Mouse (Mus musculus) CH12.LX (cell line): ENCODE data around the gene Pccb. TPM values are rescaled to one million over a fixed set of nuclear protein-coding genes. Genes with fewer than 3 reads are reported as not detected.

Experiments
- DNase-seq: peaks from one replicate; pipeline ENCODE4 v3.0.0-alpha.2; 2013; ENCODE audit errors: extremely low read depth
- H3K27ac ChIP-seq: 2 replicates; pipeline ENCODE4 v1.5.1; 2012; ENCODE audit warnings: low read depth, mild to moderate bottlenecking, control low read depth, moderate library complexity; ENCODE audit not compliant: insufficient read depth
- H3K27me3 ChIP-seq: replicated peaks from 2 replicates; pipeline ENCODE3; 2012; ENCODE audit warnings: inconsistent platforms
- H3K36me3 ChIP-seq, 2 experiments: replicated peaks in 1 of 2; 2 replicates each; pipeline versions ENCODE3 to v1.6.1; 2012; ENCODE audit warnings: inconsistent platforms in 1 of 2, low read length in 1 of 2, mild to moderate bottlenecking in 1 of 2, mixed read lengths in 1 of 2, moderate library complexity in 1 of 2; ENCODE audit not compliant: control insufficient read depth in 1 of 2, insufficient read depth in 1 of 2
- H3K4me1 ChIP-seq, 2 experiments: 2 replicates each; pipeline ENCODE4 v1.6.1; 2012; ENCODE audit warnings: inconsistent platforms in 1 of 2, moderate library complexity in 1 of 2; ENCODE audit not compliant: insufficient read depth in 2 of 2, control insufficient read depth in 1 of 2
- H3K4me2 ChIP-seq: 2 replicates; pipeline ENCODE4 v1.6.1; 2012; ENCODE audit warnings: low read depth, mild to moderate bottlenecking, control low read depth; ENCODE audit not compliant: poor library complexity, insufficient read depth, severe bottlenecking
- H3K4me3 ChIP-seq, 3 experiments: fragments of 150-350 bp in 1 of 3; sonication (generic) in 1 of 3; replicated peaks in 1 of 3; 2 replicates each; pipeline versions ENCODE3 to v1.5.1; 2011 to 2012; ENCODE audit warnings: low read depth in 2 of 3, low read length in 2 of 3, mild to moderate bottlenecking in 2 of 3, moderate library complexity in 2 of 3, control low read depth in 1 of 3, improper control_type of control experiment in 1 of 3, inconsistent platforms in 1 of 3, mixed read lengths in 1 of 3; ENCODE audit not compliant: poor library complexity in 1 of 3
- H3K79me2 ChIP-seq: replicated peaks from 2 replicates; pipeline ENCODE4 v1.6.1; 2012; ENCODE audit warnings: mild to moderate bottlenecking, moderate library complexity; ENCODE audit not compliant: control insufficient read depth, poor library complexity, insufficient read depth, severe bottlenecking; ENCODE audit errors: extremely low read depth
- H3K9ac ChIP-seq: 2 replicates; pipeline ENCODE4 v1.6.1; 2012; ENCODE audit warnings: low read depth, mild to moderate bottlenecking, control low read depth, moderate library complexity; ENCODE audit not compliant: insufficient read depth
- H3K9me3 ChIP-seq: replicated peaks from 2 replicates; pipeline ENCODE3; 2012; ENCODE audit warnings: low read length, inconsistent platforms, mixed read lengths
- CHD1 ChIP-seq: IDR thresholded peaks from 2 replicates; pipeline ENCODE4 v1.6.1; 2012; ENCODE audit warnings: low read depth, low read length, improper control_type of control experiment, inconsistent platforms
- CHD2 ChIP-seq: IDR thresholded peaks from 2 replicates; pipeline ENCODE4 v1.6.1; 2011; ENCODE audit warnings: low read length, improper control_type of control experiment
- CTCF ChIP-seq, 2 experiments: IDR thresholded peaks in 1 of 2; conservative IDR thresholded peaks in 1 of 2; 2 replicates each; pipeline ENCODE4 v1.5.1; 2011 to 2012; ENCODE audit warnings: low read depth in 2 of 2, low read length in 2 of 2, improper control_type of control experiment in 1 of 2, inconsistent platforms in 1 of 2, mild to moderate bottlenecking in 1 of 2, moderate library complexity in 1 of 2
- E2F4 ChIP-seq: IDR thresholded peaks from 2 replicates; pipeline ENCODE4 v1.6.1; 2011; ENCODE audit warnings: low read depth, low read length, improper control_type of control experiment; ENCODE audit not compliant: insufficient replicate concordance
- MAFK ChIP-seq: IDR thresholded peaks from 2 replicates; pipeline ENCODE4 v1.6.1; 2011; ENCODE audit warnings: low read length, improper control_type of control experiment; ENCODE audit not compliant: insufficient replicate concordance
- dilution Hi-C: fragments of 300-500 bp; cut with MboI; formaldehyde crosslinking; loops from 2 replicates; pipeline ENCODE4 v1.14.3; 2020; ENCODE audit warnings: low sequenced_read_pairs; ENCODE audit not compliant: extremely low pct_unique_long_range_greater_than_20kb, extremely low pct_ligation_motif_present
- in situ Hi-C: fragments of 300-500 bp; cut with MboI; formaldehyde crosslinking; loops from 3 replicates; pipeline ENCODE4 v1.14.3; 2019; ENCODE audit warnings: low sequenced_read_pairs, low pct_ligation_motif_present, low pct_unique_long_range_greater_than_20kb, mixed read lengths
- polyA plus RNA-seq: library from polyadenylated mRNA; unstranded; fragments of >175 nt; gene quantifications from 2 replicates; pipeline ENCODE4 v1.2.1, GENCODE M21; 2012; ENCODE audit warnings: low read depth; ENCODE audit not compliant: insufficient read length
- total RNA-seq, 2 experiments: library from RNA; depleted of rRNA; stranded (reverse); fragments of 300-350 nt in 1 of 2; fragments of >200 nt in 1 of 2; gene quantifications; 2 replicates each; pipeline ENCODE4 v1.2.3; 2012 to 2014

Pccb gene
- total and polyA plus RNA-seq, 3 experiments: 18.4 to 31.6 (median 18.7) TPM

DNA sequence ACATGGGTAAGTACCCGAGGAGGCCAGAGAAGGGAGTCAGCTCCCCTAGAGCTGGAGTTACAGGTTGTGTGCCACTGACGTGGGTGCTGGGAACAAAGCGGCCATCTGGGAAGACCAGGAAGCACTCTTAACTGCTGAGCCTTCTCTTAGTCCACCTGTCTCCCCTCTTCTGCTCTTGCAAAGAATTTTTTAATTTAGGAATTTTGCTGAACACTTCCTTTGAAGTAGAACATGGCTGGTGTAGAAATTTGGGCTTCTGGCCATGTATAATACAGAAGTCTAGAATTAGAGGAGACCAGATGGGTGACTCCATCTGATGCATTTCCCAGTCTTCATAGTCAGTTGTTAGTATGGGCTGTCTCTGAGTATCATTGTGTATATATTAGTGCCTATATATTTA is 49.0 kb upstream of the Pccb start:
- H3K4me3 ChIP-seq: no peak overlapping the region
- no peak overlapping the region for H3K27ac ChIP-seq
- H3K4me1 ChIP-seq: peaks cover 4 to 44% of the 10 kb centered on the region in 2 experiments; a peak in 2 of 4 replicates
- no peak overlapping the region for H3K4me2 ChIP-seq
- peaks cover 0 to 25% of the 10 kb centered on the region in 2 experiments for H3K36me3 ChIP-seq
- no peak for TF ChIP-seq CHD2
- no peak for TF ChIP-seq MAFK
- TF ChIP-seq, all 38 proteins: peak for 0
- Histone ChIP-seq H3K9me3 (no peaks in the 10 kb centered on the region), H3K27me3 (no peaks in the 10 kb centered on the region), H3K9ac (no peak overlapping the region), H3K79me2 (peaks cover 63% of the 10 kb centered on the region)
- in situ Hi-C loops: no loop called here
- no peak for DNase-seq
- dilution Hi-C loops: no loop called here

DNA sequence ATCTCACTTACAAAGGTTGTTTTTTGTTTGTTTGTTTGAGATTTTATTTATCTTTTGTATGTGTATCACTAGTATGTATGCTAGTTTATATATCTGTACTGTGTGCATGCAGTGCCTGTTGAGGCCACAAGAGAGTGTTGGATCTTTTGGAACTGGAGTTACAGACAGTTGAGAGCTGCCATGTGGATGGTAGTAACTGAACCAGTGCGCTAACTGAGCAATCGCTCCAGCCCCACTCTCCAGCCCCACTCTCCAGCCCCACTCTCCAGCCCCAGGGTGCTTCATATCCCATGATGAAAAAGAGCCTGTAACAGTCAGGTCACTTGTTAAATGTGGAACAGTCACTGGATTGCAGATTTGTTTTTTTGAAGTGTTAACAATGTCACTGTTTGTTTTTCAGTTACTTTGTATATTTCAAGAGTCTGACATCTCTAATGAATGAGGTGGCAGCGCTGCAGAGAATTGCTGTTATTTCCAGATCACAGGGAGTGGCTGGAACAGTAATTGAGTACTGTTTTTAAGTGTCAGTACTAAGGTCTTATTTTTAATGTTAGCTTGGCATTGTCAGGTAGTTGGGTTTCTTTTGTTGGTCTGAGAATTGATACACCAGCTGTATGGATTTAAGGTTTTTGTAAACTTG is 45.5 kb upstream of the Pccb start:
- dilution Hi-C loops: no loop called here
- H3K4me2 ChIP-seq: peak overlapping the region; percentile 29; the same call in 1 of the 2 replicates
- peaks cover 0 to 30% of the 10 kb centered on the region in 2 experiments for H3K36me3 ChIP-seq
- H3K79me2 ChIP-seq: peaks cover 94% of the 10 kb centered on the region
- DNase-seq: no peak
- no peak overlapping the region for H3K9ac ChIP-seq
- peaks cover 6 to 47% of the 10 kb centered on the region in 2 experiments; a peak in 3 of 4 replicates for H3K4me1 ChIP-seq
- TF ChIP-seq CTCF (conservative IDR thresholded peaks at IDR 0.05 in 1 of 2, IDR thresholded peaks at IDR 0.05 in 1 of 2; ENCODE audit: low read depth in 2 of 2, low read length in 2 of 2) (peak in 1 of 2 experiments; percentile 17; a peak in 2 of 4 replicates), CHD1 (no peak)
- TF ChIP-seq, all 38 proteins: peak for 1
- in situ Hi-C loops: no loop called here
- Histone ChIP-seq H3K27me3 (no peaks in the 10 kb centered on the region), H3K9me3 (no peaks in the 10 kb centered on the region), H3K27ac (no peak overlapping the region), H3K4me3 (no peak overlapping the region)

DNA sequence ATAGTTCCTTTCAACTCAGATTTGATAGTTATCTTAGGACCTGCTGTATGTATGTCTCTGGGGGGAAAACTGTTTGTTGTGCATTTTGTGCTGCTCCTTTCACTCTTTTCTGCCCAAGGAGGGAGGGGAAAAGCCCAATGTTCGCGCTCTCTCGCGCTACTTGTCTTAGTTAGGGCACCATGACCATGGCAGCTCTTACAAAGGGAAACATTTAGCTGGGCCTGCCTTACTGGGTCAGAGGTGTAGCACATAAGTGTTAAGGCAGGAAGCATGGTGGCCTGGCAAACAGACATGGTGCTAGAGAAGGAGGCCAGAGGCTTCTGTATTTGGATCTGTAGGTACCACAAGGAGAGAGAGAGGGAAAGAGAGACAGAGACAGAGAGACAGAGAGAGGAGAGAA is 43.9 kb upstream of the Pccb start:
- Histone ChIP-seq H3K27ac (0 out of 2 replicates have a peak overlapping the region, but pooled peaks have one; percentile 31), H3K79me2 (peaks cover 86% of the 10 kb centered on the region), H3K9me3 (no peaks in the 10 kb centered on the region), H3K36me3 (peaks cover 0 to 22% of the 10 kb centered on the region in 2 experiments), H3K4me2 (peak overlapping the region; percentile 81), H3K4me3 (peak overlapping the region; percentile 53 to 98 (median 86)), H3K9ac (peak overlapping the region; percentile 68), H3K27me3 (no peaks in the 10 kb centered on the region), H3K4me1 (peaks cover 6 to 35% of the 10 kb centered on the region in 2 experiments; a peak in 3 of 4 replicates)
- peak; percentile 45 for DNase-seq
- peak; percentile 74 for TF ChIP-seq CHD2
- no peak for TF ChIP-seq E2F4
- dilution Hi-C loops (no loop called here), in situ Hi-C loops (no loop called here)
